Mouse (Mus musculus) cerebellum, adult 11 months (tissue): ENCODE measurements at regions not wholly inside any gene's neighbourhood (a gene's known extent, or its start where the extent isn't known, plus 50 kb on each side); places are given as distances from the start of the nearest gene placed in this dataset.

ENCODE experiments used
- DNase-seq: peaks from one replicate; pipeline ENCODE4 v3.0.0; 2022

DNA sequence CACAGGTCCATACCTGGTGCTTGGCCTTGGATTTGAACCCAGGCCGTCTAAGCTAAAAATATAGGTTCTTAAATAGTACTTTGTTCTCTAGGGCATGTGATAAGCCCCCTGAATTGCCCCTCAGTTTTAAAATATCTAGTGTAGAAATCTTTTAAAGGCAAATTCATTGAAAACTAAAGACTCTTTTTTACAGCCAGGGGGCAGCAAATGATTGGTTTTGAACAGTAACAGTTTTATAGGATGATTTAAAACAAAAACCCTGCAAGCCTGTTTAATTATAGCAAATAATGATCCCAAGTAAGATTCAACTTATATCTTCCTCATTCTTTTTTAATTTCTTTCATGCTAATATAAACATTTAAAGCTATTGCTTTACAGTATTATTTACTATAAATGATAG is 58.9 kb upstream of the Fam92a start:
- no peak for DNase-seq
